Mouse (Mus musculus) layer of hippocampus, adult 18-20 months (tissue): ENCODE results near the gene Gpr12. TPM values are rescaled to one million over a fixed set of nuclear protein-coding genes. Genes with fewer than 3 reads are reported as not detected.
A peak's percentile ranks its signal among the peaks of the same experiment; 100 is the strongest.
"Not testable (repeated sequence)": the region's sequence is repeated elsewhere in the genome, so short reads cannot be mapped to it uniquely, and the experiment has no call there.

Experiments
- DNase-seq, 2 experiments: peaks; one replicate each; pipeline ENCODE4 v3.0.0; 2022; ENCODE audit warnings: low spot score in 2 of 2
- long read RNA-seq: library from polyadenylated mRNA; stranded (forward); transcript quantifications from one replicate; pipeline ENCODE4 v2.0.0, GENCODE M21; 2021
- total RNA-seq, 2 experiments: library from RNA; stranded (reverse); gene quantifications; 2 replicates each; pipeline ENCODE4 v1.2.3; 2021

Gpr12 gene
- total RNA-seq, result 10 to 100 TPM; 33.5 to 37.5 TPM
- long read RNA-seq, transcript Gpr12-202 (1 exons, 2,007 nt), result major isoform, 7 of 35 reads
- long read RNA-seq, transcript Gpr12-205 (2 exons, 326 nt), result minor isoform, 5 of 35 reads
- long read RNA-seq, partial matches to known transcripts, result 0 of 35 reads
- long read RNA-seq, other reads (novel, unspliced or antisense), result 15 of 35 reads

- DNase-seq, result peak in 1 of 2 experiments; percentile 45
Measured at GRCm38 (mm10) chr5:146584478-146585306, at the start of gene Gpr12. Gpr12 (minus strand) TSS chr5:146585239.

- no peak for DNase-seq
Measured at GRCm38 (mm10) chr5:146631602-146632001, 46.6 kb upstream of the Gpr12 start.

DNA sequence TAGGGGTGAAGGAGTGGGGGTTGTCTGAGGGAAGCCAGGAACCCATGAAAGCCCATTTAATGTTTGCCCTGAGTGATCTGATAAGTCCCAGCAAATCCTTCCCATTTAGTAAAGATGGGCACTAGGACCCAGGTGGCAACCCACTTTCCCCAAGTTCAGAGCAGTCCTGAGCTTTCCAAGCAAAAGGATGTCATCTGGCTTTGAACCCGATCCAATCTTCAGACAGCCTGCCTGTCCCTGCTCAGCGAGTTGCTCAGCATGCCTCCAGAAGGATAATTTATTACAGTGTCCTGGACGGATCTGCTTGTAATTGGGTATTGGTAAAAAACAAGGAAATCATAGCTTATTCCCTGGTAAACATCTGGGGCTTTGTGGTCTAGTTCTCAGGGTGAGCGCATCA, 45.9 kb upstream of the Gpr12 start:
- peak; percentile 30 to 78 for DNase-seq

GRCm38 (mm10) chr5:146629636-146630035, 44.6 kb upstream of the Gpr12 start:
- DNase-seq, result no peak

GRCm38 (mm10) chr5:146628804-146629203, 43.8 kb upstream of the Gpr12 start:
- peak in 1 of 2 experiments; percentile 59 for DNase-seq

- peak in 1 of 2 experiments; percentile 30 for DNase-seq
Measured at GRCm38 (mm10) chr5:146627901-146628300, 42.9 kb upstream of the Gpr12 start.

GRCm38 (mm10) chr5:146625635-146626311, 40.7 kb upstream of the Gpr12 start:
- DNase-seq, result peak; percentile 61 to 82

DNA sequence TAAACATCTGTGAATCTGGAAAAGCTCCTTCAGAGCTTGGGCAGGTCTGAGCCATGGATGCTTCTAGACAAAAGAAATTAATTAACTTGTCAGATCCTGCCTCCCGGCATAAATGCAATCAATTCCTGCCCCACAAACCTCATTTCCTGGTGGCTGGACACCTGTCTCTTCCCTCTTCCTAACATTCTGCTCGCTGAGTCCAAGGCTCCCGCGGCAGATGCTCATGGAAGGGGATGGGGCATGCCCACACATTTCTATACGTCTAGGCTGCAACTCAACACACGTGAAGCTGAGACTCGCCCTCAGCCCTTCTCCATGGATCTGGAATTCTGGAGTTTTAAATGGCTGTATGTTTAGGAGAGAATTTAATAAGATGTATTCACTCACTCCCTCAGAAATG, 26.8 kb upstream of the Gpr12 start:
- DNase-seq, result no peak

GRCm38 (mm10) chr5:146611009-146611408, 26.0 kb upstream of the Gpr12 start:
- no peak for DNase-seq

- no peak for DNase-seq
Measured at GRCm38 (mm10) chr5:146609646-146610045, 24.6 kb upstream of the Gpr12 start.

GRCm38 (mm10) chr5:146607816-146608215, 22.8 kb upstream of the Gpr12 start:
- no peak for DNase-seq

GRCm38 (mm10) chr5:146606895-146607294, 21.9 kb upstream of the Gpr12 start:
- DNase-seq, result no peak

DNA sequence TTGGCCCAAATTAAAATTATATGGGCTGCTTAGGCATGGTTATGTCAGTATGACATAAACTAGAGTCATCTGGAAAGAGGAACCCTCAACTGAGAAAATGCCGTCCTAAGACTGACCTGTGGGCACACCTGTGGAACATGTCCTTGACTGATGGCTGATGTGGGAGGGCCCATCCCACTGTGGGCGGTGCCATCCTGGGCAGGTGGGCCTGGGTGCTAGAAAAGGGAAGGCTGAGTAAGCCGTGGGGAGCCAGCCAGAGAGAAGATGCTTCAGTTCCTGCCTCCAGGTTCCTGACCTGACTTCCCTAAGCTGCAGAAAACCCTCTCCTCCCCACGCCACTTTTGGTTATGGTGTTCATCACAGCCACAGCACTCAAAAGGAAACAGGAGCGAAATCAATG, 21.2 kb upstream of the Gpr12 start:
- DNase-seq, result no peak

DNA sequence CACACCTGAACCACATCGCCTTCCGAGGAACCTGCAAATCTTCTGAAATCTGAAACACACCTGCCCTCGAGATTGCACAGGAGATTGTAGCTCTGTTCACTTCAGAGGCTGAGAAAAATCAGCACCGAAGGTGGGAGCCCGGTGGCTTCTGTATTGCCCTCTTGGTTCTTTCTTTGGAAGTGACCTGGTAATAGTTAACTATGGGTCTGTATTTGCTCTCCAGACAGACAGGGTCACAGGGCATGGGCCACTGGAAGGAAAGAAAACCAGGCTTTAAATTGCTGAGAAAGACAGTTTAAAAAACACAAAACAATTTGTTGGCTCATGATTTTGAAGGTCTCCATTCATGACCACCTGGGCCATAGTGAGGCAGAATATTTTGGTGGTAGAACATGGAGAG, 14.9 kb upstream of the Gpr12 start:
- DNase-seq, result no peak

- not testable (repeated sequence) for DNase-seq
Measured at GRCm38 (mm10) chr5:146599216-146599615, 14.2 kb upstream of the Gpr12 start.

DNA sequence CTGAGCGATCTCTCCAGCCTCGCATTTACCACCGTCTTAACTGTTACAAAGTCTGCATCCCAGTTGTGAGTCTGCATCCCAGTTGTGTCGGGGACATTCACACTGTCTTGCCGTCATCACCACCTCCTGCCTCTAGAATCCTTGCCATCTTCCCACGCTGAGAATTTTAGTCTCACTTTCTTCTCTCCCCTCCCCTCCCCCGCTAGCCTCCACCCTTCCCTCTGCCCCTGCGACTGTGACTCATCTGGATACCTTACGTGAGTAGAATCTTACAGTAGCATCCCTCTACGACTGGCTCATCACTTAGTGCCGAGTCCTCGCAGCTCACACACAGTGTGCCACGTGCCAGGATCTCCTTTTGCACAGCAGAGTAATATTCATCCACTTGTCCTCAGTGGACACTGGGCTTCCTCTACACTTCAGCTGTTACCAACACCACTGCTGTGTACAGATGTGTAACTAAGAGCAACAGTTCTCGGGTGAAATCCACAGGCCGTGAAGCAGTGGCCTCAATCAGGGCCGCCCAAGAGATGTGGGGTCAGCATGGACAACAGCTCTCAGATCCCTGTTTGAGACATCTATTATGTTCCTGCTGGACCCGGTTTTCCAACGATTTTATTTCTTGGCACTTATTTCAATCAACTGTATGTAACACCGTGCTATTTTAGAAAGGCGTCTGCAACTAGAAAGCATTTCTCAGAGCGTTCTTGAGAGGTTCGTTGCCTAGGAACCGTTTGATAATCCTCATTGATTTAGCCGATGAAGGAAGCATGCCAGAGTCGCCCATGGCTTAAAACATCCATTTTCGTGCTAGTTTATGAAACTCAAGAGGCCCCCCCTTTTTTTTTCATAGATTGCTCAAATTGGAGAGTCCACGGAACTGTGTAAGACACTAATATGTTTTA, 13.4 kb upstream of the Gpr12 start:
- peak in 1 of 2 experiments; percentile 40 for DNase-seq

GRCm38 (mm10) chr5:146597503-146597874, 12.4 kb upstream of the Gpr12 start:
- DNase-seq, result no peak

GRCm38 (mm10) chr5:146596612-146597502, 11.8 kb upstream of the Gpr12 start:
- no peak for DNase-seq

GRCm38 (mm10) chr5:146592580-146592979, 7.5 kb upstream of the Gpr12 start:
- DNase-seq, result no peak

- DNase-seq, result peak in 1 of 2 experiments; percentile 67
Measured at GRCm38 (mm10) chr5:146591636-146592035, 6.6 kb upstream of the Gpr12 start.
